Mouse (Mus musculus) thymus, adult 18-20 months (tissue): ENCODE data around the gene Kit.

ENCODE experiments used
- DNase-seq, 2 experiments: peaks; one replicate each; pipeline ENCODE4 v3.0.0; 2022; ENCODE audit warnings: mixed read lengths in 2 of 2

Gene Kit

DNA sequence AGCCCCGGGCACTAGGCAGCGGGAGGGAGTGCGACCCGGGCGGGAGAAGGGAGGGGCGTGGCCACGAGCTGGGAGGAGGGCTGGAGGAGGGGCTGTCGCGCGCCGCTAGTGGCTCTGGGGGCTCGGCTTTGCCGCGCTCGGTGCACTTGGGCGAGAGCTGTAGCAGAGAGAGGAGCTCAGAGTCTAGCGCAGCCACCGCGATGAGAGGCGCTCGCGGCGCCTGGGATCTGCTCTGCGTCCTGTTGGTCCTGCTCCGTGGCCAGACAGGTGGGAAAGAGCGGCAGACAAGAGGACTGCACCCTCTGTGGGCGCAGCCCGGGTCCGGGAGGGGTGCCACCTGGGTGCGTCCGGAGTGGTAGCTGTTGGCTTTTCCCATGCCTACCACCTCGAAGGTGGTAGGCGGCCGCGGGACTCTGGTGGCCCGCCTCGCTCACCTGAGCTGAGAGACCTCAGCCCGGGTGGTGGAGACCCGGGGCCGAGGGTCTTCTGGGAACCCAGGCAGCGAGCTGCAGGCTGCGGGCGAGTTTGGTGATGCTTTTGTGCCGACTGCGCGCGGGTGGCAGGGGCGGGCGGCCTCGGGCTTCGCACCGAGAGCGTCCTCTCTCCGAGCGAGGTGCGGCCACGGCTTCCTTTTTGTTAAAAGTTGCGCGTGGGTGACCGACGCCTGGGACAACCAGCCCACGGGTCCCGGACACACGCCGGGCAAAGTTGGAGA, at the start of gene Kit:
Kit (plus strand) TSS at position 65 of the 715 bp plus-strand sequence.
- peak; percentile 72 to 75 for DNase-seq

DNA sequence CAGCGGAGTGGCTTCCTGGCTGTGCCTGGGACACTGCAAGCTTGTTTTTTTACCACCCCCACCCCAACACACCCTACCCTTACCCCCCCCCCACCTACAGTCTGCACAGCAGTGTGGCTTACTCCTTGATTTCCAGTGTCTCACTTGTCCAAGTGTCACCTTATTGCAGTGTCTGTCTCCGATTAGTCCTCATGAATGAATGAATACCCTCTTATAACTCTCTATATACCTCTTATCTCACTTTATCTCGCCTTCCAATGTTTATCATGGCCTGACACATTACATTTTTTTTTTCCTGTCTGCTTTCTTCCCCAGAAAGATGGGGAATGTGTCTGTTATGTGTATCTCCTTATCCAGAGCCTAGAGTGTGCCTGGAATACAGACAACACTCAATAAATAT, 38.6 kb upstream of the Kit start:
- no peak for DNase-seq

DNA sequence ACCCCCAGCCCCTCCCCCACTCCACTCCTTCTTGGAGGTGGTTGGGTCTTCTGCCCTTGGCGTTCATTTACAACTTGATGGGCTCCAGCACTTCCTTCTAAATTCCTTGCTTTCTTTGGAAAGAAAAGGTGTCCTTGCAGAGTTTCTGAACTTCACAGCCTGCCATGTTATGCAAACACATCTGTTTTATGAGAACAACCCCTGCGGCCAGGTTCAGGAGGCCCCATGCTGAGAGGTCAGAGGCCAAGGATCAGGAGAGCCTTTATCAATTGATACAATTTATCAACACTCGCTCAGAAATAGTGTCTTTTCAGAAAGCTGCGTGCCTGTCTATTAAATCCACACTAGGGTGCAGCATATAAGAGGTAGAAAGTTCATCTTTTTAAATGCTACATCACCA, 37.0 kb upstream of the Kit start:
- no peak for DNase-seq

DNA sequence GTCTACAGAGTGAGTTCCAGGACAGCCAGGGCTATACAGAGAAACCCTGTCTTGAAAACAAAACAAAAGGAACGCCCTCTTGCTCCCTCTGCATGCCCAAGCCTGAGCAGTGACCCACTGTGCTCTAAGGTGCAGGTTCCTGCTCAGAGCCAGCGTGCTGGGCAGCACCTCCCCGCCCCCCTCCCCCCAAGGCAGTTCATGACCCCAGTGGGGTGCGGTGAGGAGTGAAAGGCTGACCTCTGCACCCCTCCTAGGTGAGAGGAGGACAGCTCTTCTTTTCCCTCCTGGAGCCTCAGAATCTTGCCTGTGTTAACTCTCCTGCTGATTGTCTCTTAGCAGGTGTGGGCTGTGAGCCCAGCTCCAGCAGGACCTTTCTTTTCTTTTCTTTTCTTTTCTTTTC, 36.3 kb upstream of the Kit start:
- no peak for DNase-seq

DNA sequence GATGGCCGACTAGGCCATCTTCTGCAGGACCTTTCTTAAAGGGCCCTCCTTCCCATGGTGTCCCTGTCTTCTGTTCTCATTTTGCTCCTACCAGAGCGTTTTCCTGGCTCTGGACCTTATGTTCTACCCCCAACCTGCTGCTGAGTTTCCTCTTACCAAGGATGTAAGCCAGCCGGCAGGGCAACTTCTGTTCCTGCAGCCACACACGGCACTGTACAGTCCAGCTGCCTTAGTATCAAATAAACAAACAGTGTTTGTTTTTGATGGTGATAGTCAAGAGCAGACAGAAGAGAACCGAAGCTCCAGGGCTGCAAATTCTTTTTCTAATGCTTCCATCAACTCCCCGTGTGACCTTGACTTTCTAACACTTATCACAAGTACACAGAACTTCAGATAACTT, 35.6 kb upstream of the Kit start:
- DNase-seq: no peak

DNA sequence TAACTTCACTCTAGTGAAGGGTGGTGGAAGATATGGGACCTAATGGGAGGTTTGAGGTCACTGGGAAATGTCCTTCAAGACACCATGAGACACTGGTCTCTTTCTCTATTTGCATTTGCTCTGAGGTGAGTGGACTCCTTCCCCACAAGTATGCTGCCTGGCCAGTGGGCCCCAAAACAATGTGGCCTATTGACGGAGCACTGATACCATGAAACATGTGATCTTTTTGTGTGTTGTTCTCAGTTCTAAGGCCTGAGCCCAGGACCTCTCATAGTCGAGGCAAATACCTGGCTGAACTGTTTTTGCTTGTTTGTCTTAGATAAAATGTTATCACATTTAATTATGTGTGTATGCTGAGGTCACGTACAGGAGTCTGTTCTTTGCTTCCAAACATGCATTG, 31.0 kb upstream of the Kit start:
- DNase-seq: no peak

DNA sequence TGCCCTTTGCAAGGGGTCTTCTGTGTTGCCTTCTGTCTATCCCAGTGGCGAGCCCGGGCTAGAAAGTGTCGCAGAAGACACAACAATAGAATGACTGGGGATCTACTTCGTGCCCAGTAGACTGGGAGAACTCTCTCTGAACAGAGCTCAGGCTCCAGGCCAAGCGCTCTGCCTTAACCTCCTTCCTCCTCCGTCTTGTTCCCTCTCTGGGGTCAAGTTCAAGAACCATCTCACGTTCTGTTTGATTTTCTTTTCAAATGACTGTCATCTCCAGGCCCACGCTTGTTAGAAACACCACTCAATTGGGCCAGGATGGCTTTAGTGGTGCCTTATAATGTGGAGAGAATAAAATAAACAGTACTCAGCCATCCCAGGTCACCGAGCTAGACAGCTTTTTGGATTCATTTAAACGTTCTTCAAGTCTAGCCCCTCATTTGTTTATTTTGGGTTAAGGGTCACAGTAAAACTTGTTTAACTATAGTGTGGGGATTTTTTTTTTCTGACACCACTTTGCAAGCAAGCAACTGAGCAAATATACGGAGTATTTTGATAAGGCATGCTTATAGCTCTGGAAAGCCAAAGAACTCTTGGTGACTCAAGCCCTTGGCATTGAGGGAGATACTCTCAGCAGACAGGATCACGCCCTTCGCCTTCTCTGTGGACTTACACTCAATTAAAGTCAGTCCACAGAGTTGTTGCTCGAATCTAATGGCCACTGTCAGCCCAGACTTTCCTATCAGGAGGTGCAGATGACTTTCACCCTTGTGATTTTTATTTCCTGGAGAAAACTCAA, 30.0 kb upstream of the Kit start:
- DNase-seq: no peak

DNA sequence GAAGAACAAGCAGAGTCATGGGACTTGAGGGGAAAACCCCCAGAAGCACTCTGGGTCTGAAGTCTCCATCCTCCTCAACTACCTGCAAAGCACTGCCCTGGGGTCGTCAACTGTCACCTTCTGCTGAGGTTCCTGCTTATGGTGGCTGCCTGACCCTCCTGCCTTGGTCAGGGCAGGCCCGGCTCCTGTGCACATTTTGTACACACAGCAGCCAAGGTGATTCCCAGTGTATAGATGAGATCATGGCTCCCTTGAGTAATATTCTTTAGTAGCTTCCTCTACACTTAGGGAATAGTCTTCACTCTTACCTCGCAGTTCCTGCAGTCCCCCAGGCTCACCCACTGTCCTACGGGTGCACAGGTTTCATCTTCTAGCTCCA, 29.5 kb upstream of the Kit start:
- no peak for DNase-seq

DNA sequence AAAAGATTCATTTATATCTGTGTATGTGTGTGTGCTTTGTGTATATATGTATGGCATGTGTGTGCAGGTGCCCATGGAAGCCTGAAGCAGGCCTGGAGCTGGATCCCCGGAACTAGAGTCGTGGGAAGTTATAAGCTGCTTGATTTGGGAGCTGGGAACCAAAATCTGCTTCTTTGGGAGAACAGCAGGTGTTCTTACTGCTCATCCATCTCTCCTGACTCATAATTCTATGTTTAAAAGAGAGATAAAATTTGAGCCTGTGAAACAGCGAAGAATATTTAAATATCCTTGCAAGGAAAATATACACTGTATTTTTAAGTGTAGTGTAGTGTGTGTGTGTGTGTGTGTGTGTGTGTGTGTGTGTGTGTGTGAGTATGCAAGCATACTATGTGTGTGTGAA, 21.7 kb upstream of the Kit start:
- DNase-seq: no peak

DNA sequence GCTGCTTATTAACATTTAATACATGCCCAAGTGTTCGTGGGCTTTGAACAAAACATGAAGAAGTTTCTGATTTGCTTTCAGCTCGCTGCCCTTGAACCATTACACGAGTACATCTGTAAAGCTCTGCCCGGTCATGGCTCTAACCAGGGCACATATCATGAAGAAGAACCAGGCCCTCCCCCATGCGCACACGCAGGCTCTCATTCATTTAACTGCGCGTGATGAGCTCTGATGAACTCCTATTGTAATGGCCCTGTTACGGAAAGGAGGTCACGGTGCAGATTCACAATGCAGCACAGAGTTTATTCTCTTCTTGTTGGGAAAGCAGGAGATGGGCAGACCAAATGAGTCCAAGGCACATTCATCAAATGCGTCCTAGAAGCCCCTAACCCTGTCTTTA, 17.1 kb upstream of the Kit start:
- DNase-seq: no peak

DNA sequence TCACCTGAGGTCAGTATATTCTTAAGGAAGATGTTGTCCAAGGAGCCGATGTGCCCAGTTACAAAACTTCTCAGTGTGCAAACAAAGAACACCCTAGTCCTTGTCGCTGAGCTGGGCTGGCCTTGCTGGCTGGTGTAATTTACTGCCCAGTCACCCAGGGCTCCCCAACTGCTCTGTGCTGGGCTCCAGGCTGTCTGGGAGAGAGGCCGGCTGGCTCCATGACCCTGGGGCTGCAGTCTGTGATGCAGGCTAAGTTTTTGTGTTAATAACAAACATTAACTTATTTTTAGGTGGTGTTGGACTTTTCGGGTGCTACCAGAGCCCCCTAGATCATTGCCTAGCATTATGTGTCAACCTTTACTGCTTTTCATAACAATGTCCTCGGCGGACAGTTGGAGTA, 15.4 kb upstream of the Kit start:
- no peak for DNase-seq

DNA sequence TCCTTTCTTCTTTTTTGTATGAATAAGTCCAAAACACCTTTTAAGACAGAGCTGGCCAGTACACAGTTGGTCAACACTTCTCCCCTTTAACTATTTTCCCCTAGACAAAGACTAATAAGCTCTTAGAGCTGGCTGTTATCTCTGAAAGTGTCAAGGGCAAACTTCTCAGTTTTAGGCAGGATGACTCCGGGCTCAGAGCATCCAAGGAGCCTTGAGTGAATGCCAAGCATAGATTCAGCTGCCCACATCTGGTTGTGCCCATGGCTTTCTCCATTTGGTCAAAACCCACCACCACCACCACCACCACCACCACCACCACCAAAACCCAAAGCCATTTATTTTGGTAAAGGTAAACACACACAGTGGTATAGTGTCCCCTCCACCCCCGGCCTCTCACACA, 13.5 kb upstream of the Kit start:
- DNase-seq: no peak

DNA sequence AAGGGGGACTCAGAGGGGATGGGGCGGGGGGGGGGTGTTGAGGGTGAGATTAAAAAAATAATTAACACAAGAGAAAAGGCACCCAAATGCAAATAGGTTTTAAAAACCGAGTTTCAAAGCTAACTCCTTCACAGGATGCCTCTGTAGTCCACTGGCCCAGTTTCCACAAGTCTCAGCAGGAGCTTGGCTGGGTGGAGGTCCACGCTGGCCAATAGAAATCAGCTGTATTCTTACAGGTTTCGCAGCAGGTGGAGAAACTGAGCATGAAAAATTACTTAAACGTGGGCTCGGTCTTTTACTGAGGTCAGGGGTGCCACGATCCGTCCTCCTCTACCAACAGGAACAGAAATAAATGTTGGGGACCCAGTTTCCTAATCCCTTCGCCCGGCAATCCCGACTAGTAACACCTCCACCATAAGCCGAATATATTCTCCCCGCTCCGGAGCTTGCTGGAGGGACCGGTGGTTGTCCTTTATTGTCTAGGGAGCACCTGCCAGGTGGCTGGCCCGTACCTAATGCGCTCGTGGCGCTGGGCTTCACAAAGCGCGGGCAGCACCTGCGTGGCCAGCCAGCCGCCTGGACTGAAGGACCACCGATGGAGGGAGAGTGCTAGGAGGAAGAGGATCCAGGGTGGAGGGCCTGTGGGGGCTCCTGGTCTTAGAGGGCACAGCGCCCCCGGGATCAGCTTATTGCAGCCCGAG, 415 bp upstream of the Kit start:
- DNase-seq: no peak

DNA sequence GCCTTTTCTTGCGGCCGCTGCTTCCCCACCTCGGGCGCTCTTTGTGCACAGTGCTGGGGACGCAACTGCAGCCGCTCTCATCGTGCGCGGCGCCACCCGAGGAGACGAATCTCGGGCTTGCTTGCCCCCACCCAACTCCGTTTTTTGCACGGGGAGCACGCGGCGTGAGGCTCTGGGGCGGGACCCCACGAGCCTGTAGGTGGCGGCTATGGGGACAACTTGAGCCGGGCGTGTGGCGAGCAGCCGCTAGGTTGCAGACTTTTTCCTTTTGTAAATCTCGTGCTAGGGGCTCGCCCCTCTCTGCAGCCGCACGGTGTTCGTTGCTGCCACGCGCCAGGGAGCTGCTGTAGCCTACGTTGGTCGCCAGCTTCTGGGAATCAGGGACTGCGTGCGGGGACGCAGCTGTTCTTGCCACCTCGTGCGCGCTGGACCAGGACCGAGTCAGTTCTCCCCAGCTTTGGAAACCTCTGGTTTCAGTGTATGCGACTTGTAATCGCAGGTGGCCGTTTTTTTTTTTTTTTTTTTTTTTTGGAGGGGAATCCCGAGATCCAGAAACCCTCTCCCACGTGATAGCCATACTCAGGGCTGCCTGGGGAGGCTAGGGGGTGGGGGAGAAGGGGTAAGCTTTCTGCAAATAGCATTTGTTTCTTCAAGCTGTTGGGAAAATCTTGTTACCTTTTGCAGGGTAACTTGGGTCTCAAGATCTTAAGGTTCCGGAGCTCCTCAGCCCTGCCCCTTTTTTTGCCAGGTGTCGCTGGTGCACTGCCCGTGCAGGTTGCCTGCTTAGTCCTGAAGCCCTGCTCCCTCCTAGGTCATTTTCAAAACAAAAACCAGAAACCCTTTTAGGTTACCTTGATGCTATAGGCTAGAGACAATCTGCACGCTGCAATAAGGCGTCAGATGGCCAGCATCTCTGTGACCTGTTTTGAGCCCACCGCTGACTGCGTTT, 1.1 kb downstream of the Kit start:
- DNase-seq: peak; percentile 36 to 46

DNA sequence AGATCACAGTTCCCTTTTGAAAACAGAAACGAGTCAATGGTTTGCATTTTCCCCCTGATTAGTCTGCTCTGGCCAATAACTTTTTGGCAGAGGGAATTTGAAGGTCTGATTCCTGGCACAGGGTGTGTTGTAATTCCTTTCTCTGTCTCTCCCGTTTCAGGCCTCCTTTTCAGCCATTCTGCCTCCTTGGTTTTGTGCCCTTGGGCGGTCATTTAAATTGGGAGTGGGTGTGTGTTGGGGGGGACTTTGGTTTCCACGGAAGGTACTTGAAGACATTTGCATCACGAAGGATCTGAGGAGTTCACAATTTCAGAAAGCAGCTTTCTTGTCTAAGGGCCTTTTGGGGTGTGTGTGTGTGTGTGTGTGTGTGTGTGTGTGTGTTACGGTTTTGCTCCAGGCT, 2.0 kb downstream of the Kit start:
- no peak for DNase-seq

DNA sequence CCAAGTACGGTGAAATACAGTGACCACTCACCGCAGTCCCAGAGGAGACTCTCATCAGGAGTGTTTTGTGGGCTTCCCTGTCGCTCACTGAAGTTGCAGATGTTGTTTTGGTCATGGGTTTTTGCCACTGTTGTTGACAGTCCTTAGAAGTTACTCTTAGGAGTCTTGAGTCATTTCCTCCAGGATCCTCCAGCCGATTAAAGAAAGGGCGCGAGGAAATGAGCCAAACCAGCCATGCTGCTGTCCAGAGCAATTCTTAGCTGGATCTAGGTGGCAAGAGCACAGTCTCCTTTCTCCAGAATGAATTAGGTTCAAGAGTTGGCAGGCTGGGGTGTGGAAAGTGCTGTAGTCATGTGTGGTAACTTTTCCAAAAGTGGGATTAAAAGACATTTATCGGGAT, 3.4 kb downstream of the Kit start:
- no peak for DNase-seq

DNA sequence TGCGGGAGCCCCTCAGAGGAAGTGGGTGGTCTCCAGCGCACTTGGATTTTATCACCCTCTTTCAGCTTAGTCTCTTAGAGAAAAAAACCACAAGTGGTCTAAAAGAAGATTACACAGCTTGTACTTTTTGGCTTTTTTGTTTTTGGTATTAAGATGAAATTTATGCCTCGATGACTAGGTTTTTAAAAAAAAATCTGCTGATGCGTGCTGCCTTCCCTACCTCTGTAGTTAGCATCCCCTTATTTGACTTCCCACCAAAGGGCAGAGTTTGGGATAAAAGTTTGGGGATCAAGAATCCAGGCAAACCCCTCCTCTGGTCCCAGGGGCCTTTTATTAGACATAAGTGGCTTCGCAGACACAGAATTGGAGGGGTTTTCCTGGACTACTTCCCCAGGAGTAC, 4.5 kb downstream of the Kit start:
- DNase-seq: no peak

DNA sequence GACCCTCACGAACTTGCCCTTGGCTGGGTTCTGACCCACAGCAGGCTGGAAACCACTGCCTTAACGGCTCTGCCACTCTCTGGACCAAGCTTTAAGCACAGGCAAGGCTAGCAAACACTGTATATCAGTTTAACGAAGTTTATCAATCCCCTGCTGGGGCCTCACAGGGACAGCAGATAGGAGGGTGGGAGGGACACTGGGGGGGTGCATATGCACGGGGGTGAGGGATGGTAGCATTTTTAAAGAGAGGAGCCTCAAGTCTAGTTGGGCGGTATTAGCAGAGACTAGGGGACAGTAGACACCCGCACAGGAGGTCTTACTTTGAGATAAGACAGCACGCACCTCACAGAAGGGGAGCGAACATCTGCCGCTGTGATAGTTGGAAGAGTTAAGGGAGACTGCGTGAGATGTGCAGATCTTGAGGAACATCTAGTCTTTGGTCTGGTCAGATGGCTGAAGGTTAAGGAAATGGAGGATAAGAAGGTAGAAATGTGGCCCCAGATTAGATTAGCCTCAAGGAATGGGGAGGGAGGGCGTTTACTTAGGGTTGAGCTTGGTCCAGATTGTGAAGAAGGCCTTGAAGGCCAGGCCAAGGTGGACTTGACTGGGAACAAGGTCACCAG, 5.0 kb downstream of the Kit start:
- no peak for DNase-seq

DNA sequence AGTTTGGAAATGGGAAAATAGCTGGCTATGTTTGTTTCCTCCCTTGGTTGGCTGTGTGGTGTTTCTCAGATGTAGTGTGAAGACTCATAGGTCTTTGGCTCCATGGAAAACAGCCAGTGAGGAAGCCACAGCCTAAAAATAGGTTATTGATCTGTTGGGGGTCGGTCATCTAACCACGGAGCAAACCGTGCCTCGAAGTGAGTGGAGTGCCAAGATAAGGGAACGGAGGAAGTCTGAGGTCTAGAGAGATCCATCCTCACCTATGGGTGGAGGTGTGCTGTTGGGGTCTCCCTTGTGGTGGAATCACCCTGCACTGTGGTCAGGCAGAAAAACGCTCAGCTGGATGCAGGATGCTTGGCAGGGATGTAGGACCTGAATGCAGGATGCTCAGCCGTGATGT, 7.2 kb downstream of the Kit start:
- no peak for DNase-seq

DNA sequence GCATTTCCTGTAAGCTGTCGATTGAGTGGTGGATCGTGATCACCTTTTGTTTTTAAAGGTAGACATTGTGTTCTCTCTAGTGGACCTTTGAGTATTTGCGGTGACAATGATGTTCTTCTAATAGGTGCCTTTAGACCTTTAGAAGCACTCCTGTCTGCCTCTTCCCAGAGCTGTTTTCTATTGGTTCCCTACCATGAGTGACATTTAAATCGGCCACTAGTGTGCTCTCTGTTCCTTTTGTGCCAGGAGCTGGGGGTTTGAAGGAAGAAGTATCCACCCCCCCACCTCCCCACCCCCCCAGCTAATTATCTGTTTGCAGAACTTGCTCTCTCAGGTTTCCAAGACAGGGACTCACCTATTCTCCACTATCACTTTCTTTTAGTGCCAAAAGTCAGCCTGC, 13.1 kb downstream of the Kit start:
- no peak for DNase-seq

DNA sequence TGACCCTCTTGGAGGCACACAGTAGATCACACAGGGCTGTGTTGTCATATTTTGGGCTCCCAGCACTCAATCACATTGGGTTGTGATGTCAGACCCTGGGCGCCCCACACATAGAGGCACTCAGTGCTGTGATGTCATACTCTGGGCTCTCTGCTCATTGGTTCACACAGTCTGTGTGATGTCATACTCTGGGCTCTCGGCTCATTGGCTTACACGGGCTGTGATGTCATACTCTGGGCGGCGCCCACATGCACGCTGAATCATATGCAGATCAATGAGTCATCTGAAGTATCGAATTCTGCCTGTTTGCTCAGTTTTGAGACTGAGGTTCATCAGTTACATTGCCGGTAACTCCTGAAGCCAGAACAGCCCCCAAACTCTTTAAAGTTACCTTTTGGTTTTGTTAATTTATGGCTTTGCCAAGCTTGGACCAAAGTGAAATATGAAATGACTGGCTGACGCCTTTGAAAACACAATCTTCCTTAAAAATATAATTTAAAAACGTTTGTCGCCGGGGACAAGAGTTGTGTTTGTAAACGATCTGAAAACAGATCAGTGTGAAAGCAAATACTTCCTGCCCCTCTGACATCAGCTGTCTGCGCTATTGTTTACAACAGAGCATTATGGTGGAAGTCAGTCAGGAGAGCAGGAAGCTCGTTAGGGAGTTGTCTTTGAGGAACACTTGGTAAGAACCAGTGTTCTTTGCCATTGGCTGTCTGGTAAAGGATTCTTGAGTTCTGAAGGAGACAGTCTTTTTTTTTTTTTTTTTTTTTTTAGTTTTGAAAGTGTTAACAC, 15.0 kb downstream of the Kit start:
- no peak for DNase-seq

DNA sequence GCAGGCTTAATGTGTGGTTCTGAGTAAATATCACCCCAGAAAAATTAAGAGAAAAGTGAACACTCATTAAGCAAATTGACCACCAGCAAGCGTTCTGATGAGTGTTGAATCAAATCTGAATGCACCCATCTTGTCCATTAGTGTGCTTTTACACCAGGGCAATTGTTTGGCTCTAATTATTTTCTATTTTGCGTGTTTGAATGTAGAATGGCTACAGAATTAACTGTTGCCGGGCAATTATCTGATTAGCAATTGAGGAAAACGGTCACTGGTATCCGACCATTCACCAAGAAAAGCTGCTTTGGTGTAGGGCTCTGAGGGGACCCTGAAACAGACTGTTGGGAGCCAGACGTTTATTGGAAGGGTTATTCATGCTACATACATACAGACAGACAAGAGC, 16.2 kb downstream of the Kit start:
- no peak for DNase-seq
